Mouse (Mus musculus) ES-Bruce4 (cell line): ENCODE measurements around the gene Tenm2. TPM values are rescaled to one million over a fixed set of nuclear protein-coding genes. Genes with fewer than 3 reads are reported as not detected.

Experiments used
- H3K27ac ChIP-seq: 2 replicates; pipeline ENCODE4 v1.5.1; 2012; ENCODE audit warnings: low read length, inconsistent platforms; ENCODE audit not compliant: insufficient read depth
- H3K27me3 ChIP-seq: 2 replicates; pipeline ENCODE4 v1.6.1; 2012; ENCODE audit warnings: mild to moderate bottlenecking, low read length, inconsistent platforms; ENCODE audit not compliant: control insufficient read depth, poor library complexity, insufficient read depth, severe bottlenecking
- H3K36me3 ChIP-seq: 2 replicates; pipeline ENCODE4 v1.6.1; 2012; ENCODE audit warnings: inconsistent platforms, mild to moderate bottlenecking, low read length, moderate library complexity; ENCODE audit not compliant: control insufficient read depth, poor library complexity, insufficient read depth, severe bottlenecking
- H3K4me1 ChIP-seq: one replicate; pipeline ENCODE4 v1.8.1; 2011; ENCODE audit warnings: low read length; ENCODE audit not compliant: control insufficient read depth, insufficient read depth
- H3K4me3 ChIP-seq: 2 replicates; pipeline ENCODE4 v1.5.1; 2011; ENCODE audit warnings: low read depth, mild to moderate bottlenecking, low read length
- H3K9ac ChIP-seq: 2 replicates; pipeline ENCODE4 v1.6.1; 2012; ENCODE audit warnings: low read depth, mild to moderate bottlenecking, inconsistent platforms; ENCODE audit not compliant: poor library complexity, severe bottlenecking
- H3K9me3 ChIP-seq: replicated peaks from 2 replicates; pipeline ENCODE4 v1.6.1; 2012; ENCODE audit warnings: mild to moderate bottlenecking, low read length, inconsistent platforms; ENCODE audit not compliant: control insufficient read depth, poor library complexity, insufficient read depth, severe bottlenecking
- CTCF ChIP-seq: IDR thresholded peaks from one replicate; pipeline ENCODE4 v1.8.1; 2011; ENCODE audit warnings: low read depth, low read length
- EP300 ChIP-seq: IDR thresholded peaks from 2 replicates; pipeline ENCODE4 v1.6.1; 2011; ENCODE audit warnings: low read depth, low read length; ENCODE audit not compliant: insufficient read depth
- POLR2A ChIP-seq: IDR thresholded peaks from one replicate; pipeline ENCODE4 v1.8.1; 2011; ENCODE audit warnings: low read length; ENCODE audit not compliant: insufficient read depth
- polyA plus RNA-seq: library from polyadenylated mRNA; stranded (reverse); fragments of >200 nt; gene quantifications from 2 replicates; pipeline ENCODE4 v1.2.4, GENCODE M21; 2011; ENCODE audit warnings: low read depth; ENCODE audit not compliant: missing spikeins, insufficient read depth, insufficient read length

Tenm2 gene
- polyA plus RNA-seq, 1 experiment = not detected

DNA sequence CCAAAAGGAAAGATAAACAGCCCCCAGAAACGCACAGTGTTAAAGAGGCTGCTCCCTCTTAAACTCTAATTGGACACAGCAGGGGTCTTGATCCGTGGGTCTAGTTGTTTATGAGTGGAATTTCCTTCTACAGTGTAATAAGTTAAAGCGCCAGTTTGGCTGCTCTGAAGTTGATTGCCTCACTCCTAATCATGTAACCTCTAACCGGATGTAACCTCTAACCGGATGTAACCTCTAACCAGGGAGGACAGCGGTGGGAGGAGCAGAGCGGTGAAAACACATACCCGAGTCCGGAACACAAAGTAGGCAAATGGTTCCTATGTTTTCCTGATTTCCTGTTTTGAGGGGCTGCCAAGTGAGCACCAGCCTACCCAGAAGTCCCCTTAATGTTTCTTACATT is 871.3 kb downstream of the Tenm2 start:
- no peaks in the 10 kb centered on the region for H3K27me3 ChIP-seq
- TF ChIP-seq CTCF = no peak
- TF ChIP-seq POLR2A = no peak
- no peak for TF ChIP-seq EP300
- H3K36me3 ChIP-seq = no peaks in the 10 kb centered on the region
- H3K4me3 ChIP-seq = no peak overlapping the region
- H3K9me3 ChIP-seq = no peaks in the 10 kb centered on the region
- no peak overlapping the region for H3K27ac ChIP-seq
- no peaks in the 10 kb centered on the region for H3K4me1 ChIP-seq
- no peak overlapping the region for H3K9ac ChIP-seq

GRCm38 (mm10) chr11:36362514-36362913 is 873.2 kb downstream of the Tenm2 start:
- H3K27me3 ChIP-seq = no peaks in the 10 kb centered on the region
- H3K9ac ChIP-seq = no peak overlapping the region
- H3K27ac ChIP-seq = no peak overlapping the region
- H3K9me3 ChIP-seq = no peaks in the 10 kb centered on the region
- H3K4me1 ChIP-seq = no peaks in the 10 kb centered on the region
- TF ChIP-seq EP300 (no peak), CTCF (no peak), POLR2A (no peak)
- no peaks in the 10 kb centered on the region for H3K36me3 ChIP-seq
- H3K4me3 ChIP-seq = no peak overlapping the region

GRCm38 (mm10) chr11:36353252-36353651 is 882.5 kb downstream of the Tenm2 start:
- no peaks in the 10 kb centered on the region for H3K4me1 ChIP-seq
- H3K36me3 ChIP-seq = no peaks in the 10 kb centered on the region
- H3K4me3 ChIP-seq = no peak overlapping the region
- no peak for TF ChIP-seq POLR2A
- H3K9ac ChIP-seq = no peak overlapping the region
- no peak overlapping the region for H3K27ac ChIP-seq
- H3K27me3 ChIP-seq = no peaks in the 10 kb centered on the region
- no peaks in the 10 kb centered on the region for H3K9me3 ChIP-seq

- H3K36me3 ChIP-seq = no peaks in the 10 kb centered on the region
- TF ChIP-seq CTCF (no peak), POLR2A (no peak), EP300 (no peak)
- no peak overlapping the region for H3K9ac ChIP-seq
- H3K9me3 ChIP-seq = no peaks in the 10 kb centered on the region
- no peaks in the 10 kb centered on the region for H3K27me3 ChIP-seq
- H3K4me1 ChIP-seq = no peaks in the 10 kb centered on the region
- no peak overlapping the region for H3K4me3 ChIP-seq
- H3K27ac ChIP-seq = no peak overlapping the region
Measured at GRCm38 (mm10) chr11:36351752-36352151, 884.0 kb downstream of the Tenm2 start.

GRCm38 (mm10) chr11:36351341-36351740 is 884.4 kb downstream of the Tenm2 start:
- Histone ChIP-seq H3K36me3 (no peaks in the 10 kb centered on the region), H3K4me1 (no peaks in the 10 kb centered on the region), H3K4me3 (no peak overlapping the region), H3K27me3 (no peaks in the 10 kb centered on the region), H3K27ac (no peak overlapping the region), H3K9ac (no peak overlapping the region), H3K9me3 (no peaks in the 10 kb centered on the region)
- no peak for TF ChIP-seq CTCF
- TF ChIP-seq EP300 = no peak
- no peak for TF ChIP-seq POLR2A

DNA sequence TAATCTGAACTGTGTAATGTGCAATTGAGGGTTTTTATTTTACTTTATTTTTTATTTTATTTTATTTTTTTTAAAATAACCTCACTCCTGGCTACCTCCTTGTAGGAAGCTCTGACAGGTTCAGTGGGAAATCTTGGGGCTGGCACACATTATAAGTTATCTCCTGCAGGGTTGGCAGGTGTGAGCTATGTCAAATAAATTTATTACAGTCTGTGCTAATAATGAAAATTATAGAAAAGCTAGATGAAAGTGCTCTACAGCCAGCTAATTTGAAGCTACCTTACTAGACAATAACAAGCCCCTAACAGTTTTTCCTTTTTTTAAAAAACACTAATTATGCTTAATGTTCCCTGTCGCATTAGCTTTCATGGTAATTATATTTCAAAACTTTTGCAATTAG is 885.5 kb downstream of the Tenm2 start:
- Histone ChIP-seq H3K4me3 (no peak overlapping the region), H3K36me3 (no peaks in the 10 kb centered on the region), H3K9me3 (no peaks in the 10 kb centered on the region), H3K27me3 (no peaks in the 10 kb centered on the region), H3K4me1 (no peaks in the 10 kb centered on the region), H3K27ac (no peak overlapping the region), H3K9ac (no peak overlapping the region)
- TF ChIP-seq EP300 = no peak
- no peak for TF ChIP-seq POLR2A
- TF ChIP-seq CTCF = no peak
